Mouse (Mus musculus) CH12.LX (cell line): ENCODE measurements at regions not wholly inside any gene's neighbourhood (a gene's known extent, or its start where the extent isn't known, plus 50 kb on each side); places are given as distances from the start of the nearest gene placed in this dataset.

Experiments used
- DNase-seq: peaks from one replicate; pipeline ENCODE4 v3.0.0-alpha.2; 2013; ENCODE audit errors: extremely low read depth
- H3K27ac ChIP-seq: 2 replicates; pipeline ENCODE4 v1.5.1; 2012; ENCODE audit warnings: low read depth, mild to moderate bottlenecking, control low read depth, moderate library complexity; ENCODE audit not compliant: insufficient read depth
- H3K27me3 ChIP-seq: replicated peaks from 2 replicates; pipeline ENCODE3; 2012; ENCODE audit warnings: inconsistent platforms
- H3K36me3 ChIP-seq, 2 experiments: replicated peaks in 1 of 2; 2 replicates each; pipeline versions ENCODE3 to v1.6.1; 2012; ENCODE audit warnings: inconsistent platforms in 1 of 2, low read length in 1 of 2, mild to moderate bottlenecking in 1 of 2, mixed read lengths in 1 of 2, moderate library complexity in 1 of 2; ENCODE audit not compliant: control insufficient read depth in 1 of 2, insufficient read depth in 1 of 2
- H3K4me1 ChIP-seq, 2 experiments: 2 replicates each; pipeline ENCODE4 v1.6.1; 2012; ENCODE audit warnings: inconsistent platforms in 1 of 2, moderate library complexity in 1 of 2; ENCODE audit not compliant: insufficient read depth in 2 of 2, control insufficient read depth in 1 of 2
- H3K4me2 ChIP-seq: 2 replicates; pipeline ENCODE4 v1.6.1; 2012; ENCODE audit warnings: low read depth, mild to moderate bottlenecking, control low read depth; ENCODE audit not compliant: poor library complexity, insufficient read depth, severe bottlenecking
- H3K4me3 ChIP-seq, 3 experiments: fragments of 150-350 bp in 1 of 3; sonication (generic) in 1 of 3; replicated peaks in 1 of 3; 2 replicates each; pipeline versions ENCODE3 to v1.5.1; 2011 to 2012; ENCODE audit warnings: low read depth in 2 of 3, low read length in 2 of 3, mild to moderate bottlenecking in 2 of 3, moderate library complexity in 2 of 3, control low read depth in 1 of 3, improper control_type of control experiment in 1 of 3, inconsistent platforms in 1 of 3, mixed read lengths in 1 of 3; ENCODE audit not compliant: poor library complexity in 1 of 3
- H3K79me2 ChIP-seq: replicated peaks from 2 replicates; pipeline ENCODE4 v1.6.1; 2012; ENCODE audit warnings: mild to moderate bottlenecking, moderate library complexity; ENCODE audit not compliant: control insufficient read depth, poor library complexity, insufficient read depth, severe bottlenecking; ENCODE audit errors: extremely low read depth
- H3K9ac ChIP-seq: 2 replicates; pipeline ENCODE4 v1.6.1; 2012; ENCODE audit warnings: low read depth, mild to moderate bottlenecking, control low read depth, moderate library complexity; ENCODE audit not compliant: insufficient read depth
- H3K9me3 ChIP-seq: replicated peaks from 2 replicates; pipeline ENCODE3; 2012; ENCODE audit warnings: low read length, inconsistent platforms, mixed read lengths
- BHLHE40 ChIP-seq: IDR thresholded peaks from 2 replicates; pipeline ENCODE4 v1.6.1; 2011; ENCODE audit warnings: mild to moderate bottlenecking, low read depth, low read length, improper control_type of control experiment
- CHD2 ChIP-seq: IDR thresholded peaks from 2 replicates; pipeline ENCODE4 v1.6.1; 2011; ENCODE audit warnings: low read length, improper control_type of control experiment
- CTCF ChIP-seq, 2 experiments: IDR thresholded peaks in 1 of 2; conservative IDR thresholded peaks in 1 of 2; 2 replicates each; pipeline ENCODE4 v1.5.1; 2011 to 2012; ENCODE audit warnings: low read depth in 2 of 2, low read length in 2 of 2, improper control_type of control experiment in 1 of 2, inconsistent platforms in 1 of 2, mild to moderate bottlenecking in 1 of 2, moderate library complexity in 1 of 2
- E2F4 ChIP-seq: IDR thresholded peaks from 2 replicates; pipeline ENCODE4 v1.6.1; 2011; ENCODE audit warnings: low read depth, low read length, improper control_type of control experiment; ENCODE audit not compliant: insufficient replicate concordance
- ELF1 ChIP-seq: IDR thresholded peaks from 2 replicates; pipeline ENCODE4 v1.6.1; 2014; ENCODE audit warnings: low read depth, mild to moderate bottlenecking, inconsistent platforms, low read length, improper control_type of control experiment
- ETS1 ChIP-seq: conservative IDR thresholded peaks from 2 replicates; pipeline ENCODE4 v1.6.1; 2012; ENCODE audit warnings: low read depth, mild to moderate bottlenecking, inconsistent platforms, low read length, improper control_type of control experiment, moderate library complexity
- JUND ChIP-seq: conservative IDR thresholded peaks from 2 replicates; pipeline ENCODE4 v1.6.1; 2011; ENCODE audit warnings: low read depth, low read length, improper control_type of control experiment
- MAFK ChIP-seq: IDR thresholded peaks from 2 replicates; pipeline ENCODE4 v1.6.1; 2011; ENCODE audit warnings: low read length, improper control_type of control experiment; ENCODE audit not compliant: insufficient replicate concordance
- MXI1 ChIP-seq: IDR thresholded peaks from 2 replicates; pipeline ENCODE4 v1.6.1; 2011; ENCODE audit warnings: mild to moderate bottlenecking, low read depth, low read length, improper control_type of control experiment
- MYC ChIP-seq: IDR thresholded peaks from 2 replicates; pipeline ENCODE4 v1.6.1; 2011; ENCODE audit warnings: low read depth, mild to moderate bottlenecking, improper control_type of control experiment, low read length
- NELFE ChIP-seq: IDR thresholded peaks from 2 replicates; pipeline ENCODE4 v1.6.1; 2011; ENCODE audit warnings: low read depth, low read length, improper control_type of control experiment
- NRF1 ChIP-seq: IDR thresholded peaks from 2 replicates; pipeline ENCODE4 v1.6.1; 2014; ENCODE audit warnings: low read depth, mild to moderate bottlenecking, inconsistent platforms, low read length, improper control_type of control experiment, moderate library complexity
- PAX5 ChIP-seq: IDR thresholded peaks from 2 replicates; pipeline ENCODE4 v1.6.1; 2012; ENCODE audit warnings: low read length, inconsistent platforms, mixed read lengths
- RAD21 ChIP-seq: IDR thresholded peaks from 2 replicates; pipeline ENCODE4 v1.6.1; 2011; ENCODE audit warnings: low read depth, mild to moderate bottlenecking, low read length, improper control_type of control experiment, moderate library complexity
- RCOR1 ChIP-seq: conservative IDR thresholded peaks from 2 replicates; pipeline ENCODE4 v1.6.1; 2012; ENCODE audit warnings: low read depth, mild to moderate bottlenecking, inconsistent platforms, low read length, improper control_type of control experiment
- SMC3 ChIP-seq: IDR thresholded peaks from 2 replicates; pipeline ENCODE4 v1.6.1; 2011; ENCODE audit warnings: low read depth, low read length, improper control_type of control experiment
- TBP ChIP-seq: conservative IDR thresholded peaks from 2 replicates; pipeline ENCODE4 v1.6.1; 2011; ENCODE audit warnings: low read depth, low read length, improper control_type of control experiment
- TCF12 ChIP-seq: IDR thresholded peaks from 2 replicates; pipeline ENCODE4 v1.6.1; 2014; ENCODE audit warnings: low read depth, mild to moderate bottlenecking, inconsistent platforms, low read length, improper control_type of control experiment
- UBTF ChIP-seq: IDR thresholded peaks from 2 replicates; pipeline ENCODE4 v1.6.1; 2012; ENCODE audit warnings: low read depth, mild to moderate bottlenecking, inconsistent platforms, low read length, improper control_type of control experiment, moderate library complexity
- USF1 ChIP-seq: IDR thresholded peaks from 2 replicates; pipeline ENCODE4 v1.6.1; 2014; ENCODE audit warnings: low read depth, mild to moderate bottlenecking, inconsistent platforms, low read length, improper control_type of control experiment
- ZC3H11A ChIP-seq: IDR thresholded peaks from 2 replicates; pipeline ENCODE4 v1.6.1; 2012; ENCODE audit warnings: low read depth, mild to moderate bottlenecking, inconsistent platforms, low read length, improper control_type of control experiment
- ZMIZ1 ChIP-seq: IDR thresholded peaks from 2 replicates; pipeline ENCODE4 v1.6.1; 2012; ENCODE audit warnings: low read depth, mild to moderate bottlenecking, inconsistent platforms, low read length, improper control_type of control experiment
- dilution Hi-C: fragments of 300-500 bp; cut with MboI; formaldehyde crosslinking; loops from 2 replicates; pipeline ENCODE4 v1.14.3; 2020; ENCODE audit warnings: low sequenced_read_pairs; ENCODE audit not compliant: extremely low pct_unique_long_range_greater_than_20kb, extremely low pct_ligation_motif_present
- in situ Hi-C: fragments of 300-500 bp; cut with MboI; formaldehyde crosslinking; loops from 3 replicates; pipeline ENCODE4 v1.14.3; 2019; ENCODE audit warnings: low sequenced_read_pairs, low pct_ligation_motif_present, low pct_unique_long_range_greater_than_20kb, mixed read lengths

- Histone ChIP-seq H3K27me3 (peaks cover 7% of the 10 kb centered on the region), H3K9ac (no peak overlapping the region), H3K36me3 (no peaks in the 10 kb centered on the region), H3K27ac (no peak overlapping the region), H3K4me2 (no peak overlapping the region), H3K4me3 (no peak overlapping the region), H3K9me3 (no peaks in the 10 kb centered on the region), H3K79me2 (no peaks in the 10 kb centered on the region), H3K4me1 (0 out of 4 replicates have a peak, but pooled peaks cover 0 to 4% of the 10 kb centered on the region in 2 experiments)
- in situ Hi-C loops: loop anchor here (5.0 kb wide), 1 partner anchor 252 kb away; no protein-coding TSS in a partner anchor
- TF ChIP-seq CTCF (conservative IDR thresholded peaks at IDR 0.05 in 1 of 2, IDR thresholded peaks at IDR 0.05 in 1 of 2; ENCODE audit: low read depth in 2 of 2, low read length in 2 of 2) (peak; percentile 69 to 96), RAD21 (peak; percentile 96), TCF12 (no peak), ZC3H11A (peak; percentile 37; the same call in 1 of the 2 replicates), CHD2 (no peak), ETS1 (no peak), NELFE (peak; percentile 34; the same call in 1 of the 2 replicates), MYC (0 out of 2 replicates have a peak, but pooled peaks have one; percentile 40), BHLHE40 (no peak), SMC3 (peak; percentile 84)
- dilution Hi-C loops: no loop called here
- peak; percentile 72 for DNase-seq
Measured at GRCm38 (mm10) chr17:66235096-66235805, 111.9 kb downstream of the Ddx11 start.

DNA sequence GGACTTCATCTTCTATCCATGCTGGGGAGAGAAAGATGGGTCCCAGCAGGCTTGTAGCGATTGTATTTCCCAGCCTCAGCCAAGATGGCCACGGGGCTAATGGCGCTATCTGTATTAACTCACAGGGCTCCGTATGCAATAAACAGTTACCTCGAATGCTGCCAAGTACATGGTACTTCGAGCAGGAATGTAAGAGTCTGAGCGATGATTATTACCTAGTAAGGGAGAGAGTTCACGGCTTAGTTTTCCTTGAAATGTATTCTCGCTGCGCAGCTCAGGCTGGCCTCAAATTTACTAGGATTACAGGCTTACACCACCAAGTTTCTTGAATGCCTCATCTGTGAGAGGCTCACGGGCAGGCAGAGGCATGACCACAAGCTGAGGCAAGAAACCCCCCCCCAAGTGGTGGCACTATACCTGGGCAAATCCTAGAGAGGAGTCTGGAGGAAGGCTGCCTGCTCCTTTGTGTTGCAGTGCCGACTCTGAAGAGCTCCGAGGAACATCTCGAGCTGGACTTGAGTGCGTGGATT, 112.6 kb downstream of the Ddx11 start:
- dilution Hi-C loops: no loop called here

More for the DNA sequence above, 112.6 kb downstream of the Ddx11 start:
- no peak for DNase-seq
- in situ Hi-C loops: loop anchor here (5.0 kb wide), 1 partner anchor 251 kb away; no protein-coding TSS in a partner anchor
- Histone ChIP-seq H3K9me3 (no peaks in the 10 kb centered on the region), H3K79me2 (no peaks in the 10 kb centered on the region), H3K4me1 (0 out of 4 replicates have a peak, but pooled peaks cover 0 to 4% of the 10 kb centered on the region in 2 experiments), H3K27ac (no peak overlapping the region), H3K36me3 (no peaks in the 10 kb centered on the region), H3K27me3 (peaks cover 7% of the 10 kb centered on the region), H3K4me3 (no peak overlapping the region)
- TF ChIP-seq ETS1 (no peak), RCOR1 (no peak), ZMIZ1 (no peak), USF1 (no peak), TCF12 (no peak), ELF1 (no peak), MXI1 (no peak), E2F4 (no peak), NRF1 (no peak), UBTF (no peak), CTCF (conservative IDR thresholded peaks at IDR 0.05 in 1 of 2, IDR thresholded peaks at IDR 0.05 in 1 of 2; ENCODE audit: low read depth in 2 of 2, low read length in 2 of 2) (no peak), MAFK (no peak), JUND (no peak), RAD21 (no peak), PAX5 (no peak), TBP (no peak), SMC3 (no peak)
- TF ChIP-seq, all 38 proteins: peak for 0
- Histone ChIP-seq H3K4me2 (no peak overlapping the region), H3K9ac (no peak overlapping the region)
